Mouse (Mus musculus) ovary, postnatal 10 days (tissue): ENCODE results near the gene Atrx.
"Not testable (repeated sequence)": the region's sequence is repeated elsewhere in the genome, so short reads cannot be mapped to it uniquely, and the experiment has no call there.

ENCODE experiments used
- DNase-seq: peaks from one replicate; pipeline ENCODE4 v3.0.0; 2022; ENCODE audit warnings: low spot score

The Atrx gene

GRCm38 (mm10) chrX:105928861-105929477, at the start of gene Atrx:
Atrx (minus strand) TSS chrX:105929403.
- DNase-seq = peak; percentile 21

- not testable (repeated sequence) for DNase-seq
These were observed 27.9 kb upstream of the Atrx start for GRCm38 (mm10) chrX:105957091-105957490.

GRCm38 (mm10) chrX:105953999-105954398, 24.8 kb upstream of the Atrx start:
- no peak for DNase-seq

GRCm38 (mm10) chrX:105946357-105946756, 17.2 kb upstream of the Atrx start:
- DNase-seq = no peak

GRCm38 (mm10) chrX:105939245-105939644, 10.0 kb upstream of the Atrx start:
- no peak for DNase-seq

- DNase-seq = no peak
These were observed 8.5 kb upstream of the Atrx start for GRCm38 (mm10) chrX:105937736-105938135.

GRCm38 (mm10) chrX:105934341-105934740, 5.1 kb upstream of the Atrx start:
- DNase-seq = no peak

GRCm38 (mm10) chrX:105929478-105930038, 355 bp upstream of the Atrx start:
- DNase-seq = no peak

- DNase-seq = no peak
These were observed 1.0 kb downstream of the Atrx start for GRCm38 (mm10) chrX:105927941-105928860.

- DNase-seq = no peak
These were observed 3.0 kb downstream of the Atrx start for GRCm38 (mm10) chrX:105926121-105926735.

GRCm38 (mm10) chrX:105924326-105925070, 4.7 kb downstream of the Atrx start:
- no peak for DNase-seq

- DNase-seq = no peak
These were observed 5.3 kb downstream of the Atrx start for GRCm38 (mm10) chrX:105923896-105924295.

- DNase-seq = not testable (repeated sequence)
These were observed 6.2 kb downstream of the Atrx start for GRCm38 (mm10) chrX:105922986-105923385.

GRCm38 (mm10) chrX:105921421-105921820, 7.8 kb downstream of the Atrx start:
- no peak for DNase-seq

- DNase-seq = no peak
These were observed 17.5 kb downstream of the Atrx start for GRCm38 (mm10) chrX:105911728-105912127.

GRCm38 (mm10) chrX:105901611-105902010, 27.6 kb downstream of the Atrx start:
- DNase-seq = no peak

GRCm38 (mm10) chrX:105886921-105887320, 42.3 kb downstream of the Atrx start:
- DNase-seq = no peak

GRCm38 (mm10) chrX:105864367-105864766, 64.8 kb downstream of the Atrx start:
- DNase-seq = no peak

- no peak for DNase-seq
These were observed 104.7 kb downstream of the Atrx start for GRCm38 (mm10) chrX:105824462-105824861.

GRCm38 (mm10) chrX:105794806-105795403, 134.3 kb downstream of the Atrx start:
- DNase-seq = no peak

GRCm38 (mm10) chrX:105773281-105773680, 155.9 kb downstream of the Atrx start:
- no peak for DNase-seq
